Mouse (Mus musculus) olfactory bulb, adult 2 months (tissue): ENCODE results near the gene Efcab5. TPM values are rescaled to one million over a fixed set of nuclear protein-coding genes. Genes with fewer than 3 reads are reported as not detected.

ENCODE experiments used
- H3K27ac ChIP-seq: fragments of 200-500 bp; 2 replicates; pipeline ENCODE4 v1.5.1; 2012; ENCODE audit warnings: low read depth, low read length; ENCODE audit not compliant: insufficient read depth
- H3K4me1 ChIP-seq: fragments of 200-500 bp; 2 replicates; pipeline ENCODE4 v1.6.1; 2012; ENCODE audit warnings: low read length; ENCODE audit not compliant: control insufficient read depth, insufficient read depth
- H3K4me3 ChIP-seq: fragments of 200-500 bp; 2 replicates; pipeline ENCODE4 v1.5.1; 2012; ENCODE audit warnings: mild to moderate bottlenecking, low read depth, low read length, moderate library complexity; ENCODE audit not compliant: insufficient read depth
- CTCF ChIP-seq: fragments of 200-500 bp; IDR thresholded peaks from 2 replicates; pipeline ENCODE4 v1.5.1; 2012; ENCODE audit warnings: low read depth, mild to moderate bottlenecking, low read length, moderate library complexity; ENCODE audit not compliant: insufficient read depth
- POLR2A ChIP-seq: fragments of 200-500 bp; IDR thresholded peaks from 2 replicates; pipeline ENCODE4 v1.6.1; 2012; ENCODE audit warnings: mild to moderate bottlenecking, low read depth, low read length, moderate library complexity; ENCODE audit not compliant: insufficient read depth
- WGBS: fragments of 180-500 bp; shearing (Covaris S2); methylation state at CpG from one replicate; pipeline ENCODE4 v1.1.7; 2018; 5-methylcytosine and 5-hydroxymethylcytosine counted together
- polyA plus RNA-seq: library from polyadenylated mRNA; stranded (reverse); fragments of >200 nt; gene quantifications from 2 replicates; pipeline ENCODE4 v1.2.4, GENCODE M21; 2012; ENCODE audit warnings: low replicate concordance; ENCODE audit not compliant: missing spikeins, insufficient read depth, insufficient read length

Gene Efcab5
- polyA plus RNA-seq, 1 experiment: not detected

DNA sequence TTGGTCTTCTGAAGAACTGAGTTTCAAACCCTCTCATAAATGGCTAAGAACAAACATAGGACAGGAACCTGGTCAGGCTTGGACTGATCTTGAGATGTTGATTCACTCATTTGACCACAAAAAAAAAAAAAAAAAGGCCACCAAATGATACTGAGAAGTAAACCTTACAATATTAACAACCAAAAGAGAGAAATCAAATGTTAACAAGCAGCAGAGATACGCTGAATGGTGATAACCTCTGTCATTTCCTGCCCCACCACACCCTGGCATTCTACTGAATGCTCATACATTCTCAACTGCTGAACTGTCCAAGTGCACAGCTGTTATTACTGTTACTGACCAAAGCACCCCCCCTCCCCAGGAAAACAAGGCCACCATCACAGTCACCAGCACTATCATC is 11.9 kb upstream of the Efcab5 start:
- Histone ChIP-seq H3K4me3 (no peak overlapping the region), H3K27ac (no peak overlapping the region), H3K4me1 (no peaks in the 10 kb centered on the region)
- 93% methylated on average over 1 of the region's 1 CpGs for WGBS
- TF ChIP-seq POLR2A (no peak), CTCF (no peak)

GRCm38 (mm10) chr11:77199636-77200035 is 10.9 kb upstream of the Efcab5 start:
- WGBS: 79% methylated on average over 4 of the region's 4 CpGs
- Histone ChIP-seq H3K4me1 (no peaks in the 10 kb centered on the region), H3K4me3 (no peak overlapping the region), H3K27ac (no peak overlapping the region)
- no peak for TF ChIP-seq POLR2A
- TF ChIP-seq CTCF: no peak

DNA sequence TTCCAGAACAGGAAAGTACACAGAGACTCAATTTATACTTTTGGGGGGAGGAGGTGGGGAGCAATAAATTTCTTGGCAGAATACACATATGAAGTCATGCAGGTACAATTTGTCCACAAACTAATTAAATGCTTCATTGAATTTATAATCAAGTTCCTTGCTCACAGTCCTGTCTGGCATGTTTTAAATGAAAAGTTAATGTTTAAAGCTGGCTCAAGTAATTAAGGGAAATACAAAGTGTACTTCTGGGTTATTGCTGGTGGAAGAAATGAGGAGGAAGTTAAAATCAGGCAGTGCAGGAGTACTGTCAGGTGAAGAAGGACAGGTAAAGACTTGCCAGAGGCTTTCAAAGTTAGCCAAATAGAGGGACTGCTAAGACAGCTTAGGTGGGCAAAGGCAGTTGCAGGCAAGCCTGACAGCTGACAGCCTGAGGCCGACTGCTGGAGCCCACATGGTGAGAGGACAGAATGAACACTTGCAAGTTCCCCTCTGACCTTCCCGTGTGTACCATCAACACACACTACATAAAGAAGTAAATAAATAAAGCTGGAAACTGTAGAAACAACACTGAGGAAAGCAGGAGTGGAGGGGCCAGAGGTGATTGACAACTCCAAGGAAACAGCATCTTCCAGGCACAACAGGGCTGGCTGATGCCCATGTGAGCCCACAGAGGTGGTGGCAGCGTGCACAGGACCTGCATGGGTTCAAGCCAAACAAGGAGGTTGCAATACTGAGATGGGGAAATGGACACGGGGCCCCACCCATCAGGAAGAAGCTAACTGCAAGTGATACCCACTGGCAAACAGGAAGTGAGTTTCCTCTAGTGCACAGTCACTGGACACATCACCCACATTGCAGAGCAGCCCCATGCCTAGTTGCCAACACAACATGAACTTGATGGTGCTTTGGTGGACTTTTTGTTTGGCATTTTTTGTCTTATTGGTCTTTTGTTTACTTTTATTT is 7.7 kb upstream of the Efcab5 start:
- WGBS: 58% methylated on average over 4 of the region's 4 CpGs
- H3K4me1 ChIP-seq: no peaks in the 10 kb centered on the region
- no peak overlapping the region for H3K4me3 ChIP-seq
- TF ChIP-seq POLR2A: no peak
- H3K27ac ChIP-seq: no peak overlapping the region

DNA sequence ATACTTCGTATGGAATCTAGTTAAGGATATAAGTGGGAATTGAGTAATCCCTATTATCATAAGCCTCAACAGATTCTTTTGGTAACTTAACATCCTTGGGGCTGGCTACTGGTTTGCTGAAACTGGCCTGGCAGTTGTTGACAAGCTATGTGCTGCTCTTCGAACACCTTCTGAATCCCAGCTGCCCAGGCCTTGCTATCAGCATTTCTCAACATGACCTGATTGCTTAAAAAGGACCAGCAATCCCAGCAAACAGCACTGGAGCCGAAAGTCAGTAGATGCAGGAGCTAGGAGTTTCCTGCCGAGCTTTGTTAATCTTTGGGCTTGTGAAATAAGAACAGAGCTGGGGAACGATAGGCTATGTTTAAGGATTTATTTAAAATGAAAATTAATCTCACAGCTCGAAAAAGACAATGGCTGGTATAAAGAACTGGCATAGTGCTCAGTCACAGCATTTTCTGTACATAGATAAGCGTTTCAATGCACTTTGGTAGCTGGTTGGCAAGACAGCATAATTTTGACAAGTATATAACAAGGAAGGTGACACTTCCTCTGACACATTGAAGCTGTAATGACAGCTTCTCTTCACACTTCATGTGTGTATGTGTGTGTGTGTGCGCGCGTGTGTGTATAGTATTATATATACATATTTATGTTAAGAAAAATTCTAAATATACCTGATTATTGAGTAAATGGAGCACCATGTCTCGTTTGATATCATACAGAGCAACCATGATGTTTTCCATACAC is 6.8 kb upstream of the Efcab5 start:
- TF ChIP-seq POLR2A: no peak
- no peak for TF ChIP-seq CTCF
- WGBS: 85% methylated on average over 11 of the region's 11 CpGs
- Histone ChIP-seq H3K27ac (no peak overlapping the region), H3K4me1 (no peaks in the 10 kb centered on the region), H3K4me3 (no peak overlapping the region)

- Histone ChIP-seq H3K4me3 (no peak overlapping the region), H3K27ac (no peak overlapping the region), H3K4me1 (no peaks in the 10 kb centered on the region)
- TF ChIP-seq CTCF: no peak
- no peak for TF ChIP-seq POLR2A
- 94% methylated on average over 1 of the region's 1 CpGs for WGBS
Observed at GRCm38 (mm10) chr11:77194762-77195161, 6.0 kb upstream of the Efcab5 start.

DNA sequence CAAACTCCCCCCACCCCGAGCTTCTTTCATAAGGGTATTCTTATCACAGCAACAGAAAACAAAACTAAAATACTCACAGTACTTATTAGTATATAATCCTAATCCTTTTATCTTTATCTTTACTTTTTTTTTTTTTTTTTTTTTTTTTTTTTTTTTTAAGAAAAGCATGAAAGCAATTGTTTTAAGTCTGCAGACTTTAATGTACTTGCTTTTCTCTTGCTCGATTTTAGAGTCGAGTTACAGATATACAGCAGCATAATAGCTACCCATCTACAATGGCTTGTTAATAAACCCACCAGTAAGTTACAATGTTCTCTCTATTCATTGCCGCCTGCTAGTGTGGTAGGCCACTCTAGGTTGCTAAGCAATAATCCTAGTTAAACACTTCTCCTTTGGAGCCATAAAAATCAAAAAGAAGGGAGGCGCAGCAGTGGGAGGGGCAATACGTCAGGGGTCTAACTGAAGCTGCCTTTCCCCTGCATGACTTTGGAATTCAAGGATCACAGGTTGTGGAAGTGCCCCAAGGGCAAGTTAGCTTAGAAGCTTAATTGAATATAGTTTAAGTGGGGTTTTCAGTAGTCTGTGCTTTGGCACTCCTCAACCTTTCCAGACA is 5.3 kb upstream of the Efcab5 start:
- Histone ChIP-seq H3K4me1 (no peaks in the 10 kb centered on the region), H3K27ac (no peak overlapping the region), H3K4me3 (no peak overlapping the region)
- TF ChIP-seq CTCF: no peak
- TF ChIP-seq POLR2A: no peak
- WGBS: 32% methylated on average over 6 of the region's 6 CpGs

DNA sequence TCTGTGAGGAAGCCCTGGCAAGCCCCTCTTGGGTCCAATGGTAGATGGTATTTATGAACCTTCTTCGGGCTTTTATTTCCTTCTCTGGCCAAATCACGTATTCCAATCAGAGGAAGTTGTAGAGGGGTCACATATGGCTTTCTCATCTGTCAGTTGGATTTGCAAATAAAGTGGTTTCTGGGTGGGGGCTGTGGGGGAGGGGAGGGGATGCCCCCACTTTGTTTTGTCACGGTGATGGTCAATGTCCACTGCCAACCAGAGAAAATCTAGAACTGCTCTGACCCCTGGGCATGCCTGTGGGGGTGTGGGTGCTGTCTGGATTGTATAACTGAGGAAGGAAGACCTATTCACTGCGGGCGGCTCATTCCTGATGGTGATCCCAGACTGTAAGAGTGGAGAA is 4.6 kb upstream of the Efcab5 start:
- no peaks in the 10 kb centered on the region for H3K4me1 ChIP-seq
- no peak for TF ChIP-seq POLR2A
- no peak for TF ChIP-seq CTCF
- H3K4me3 ChIP-seq: no peak overlapping the region
- H3K27ac ChIP-seq: no peak overlapping the region
- WGBS: 75% methylated on average over 5 of the region's 5 CpGs

- Histone ChIP-seq H3K4me3 (no peak overlapping the region), H3K27ac (no peak overlapping the region), H3K4me1 (no peaks in the 10 kb centered on the region)
- 66% methylated on average over 2 of the region's 2 CpGs for WGBS
- TF ChIP-seq POLR2A: no peak
- TF ChIP-seq CTCF: no peak
Observed at GRCm38 (mm10) chr11:77184926-77185325, 3.8 kb downstream of the Efcab5 start.

GRCm38 (mm10) chr11:77182616-77183015 is 6.2 kb downstream of the Efcab5 start:
- 37% methylated on average over 2 of the region's 2 CpGs for WGBS
- H3K4me3 ChIP-seq: no peak overlapping the region
- H3K4me1 ChIP-seq: no peaks in the 10 kb centered on the region
- TF ChIP-seq POLR2A: no peak
- no peak for TF ChIP-seq CTCF
- H3K27ac ChIP-seq: no peak overlapping the region
